Mouse (Mus musculus) CD4-positive, CD25-positive, alpha-beta regulatory T cell, adult 2 months (primary cell): ENCODE results near the gene Ccdc180.

Source experiments
- DNase-seq: peaks from one replicate; pipeline ENCODE4 v3.0.0-alpha.2; 2012; ENCODE audit warnings: low read depth, low spot score

The Ccdc180 gene

GRCm38 (mm10) chr4:45911256-45911655 lies 21.2 kb downstream of the Ccdc180 start:
- no peak for DNase-seq

GRCm38 (mm10) chr4:45911876-45912275 lies 21.8 kb downstream of the Ccdc180 start:
- no peak for DNase-seq

GRCm38 (mm10) chr4:45917091-45917490 lies 27.0 kb downstream of the Ccdc180 start:
- no peak for DNase-seq

- no peak for DNase-seq
Measured at GRCm38 (mm10) chr4:45921663-45922435, 31.7 kb downstream of the Ccdc180 start.

GRCm38 (mm10) chr4:45924011-45924410 lies 33.9 kb downstream of the Ccdc180 start:
- no peak for DNase-seq

GRCm38 (mm10) chr4:45928561-45928960 lies 38.5 kb downstream of the Ccdc180 start:
- no peak for DNase-seq

GRCm38 (mm10) chr4:45941628-45942044 lies 51.5 kb downstream of the Ccdc180 start:
- peak; percentile 49 for DNase-seq

GRCm38 (mm10) chr4:45947729-45948128 lies 57.6 kb downstream of the Ccdc180 start:
- no peak for DNase-seq

GRCm38 (mm10) chr4:45949109-45949848 lies 59.2 kb downstream of the Ccdc180 start:
- peak; percentile 22 for DNase-seq

GRCm38 (mm10) chr4:45951830-45952229 lies 61.7 kb downstream of the Ccdc180 start:
- no peak for DNase-seq

GRCm38 (mm10) chr4:45953025-45953919 lies 63.2 kb downstream of the Ccdc180 start:
- DNase-seq, result no peak

- DNase-seq, result no peak
Measured at GRCm38 (mm10) chr4:45955235-45955634, 65.1 kb downstream of the Ccdc180 start.

GRCm38 (mm10) chr4:45956131-45956530 lies 66.0 kb downstream of the Ccdc180 start:
- no peak for DNase-seq

GRCm38 (mm10) chr4:45956706-45957105 lies 66.6 kb downstream of the Ccdc180 start:
- no peak for DNase-seq

- no peak for DNase-seq
Measured at GRCm38 (mm10) chr4:45964771-45965439, 74.8 kb downstream of the Ccdc180 start, which contains the start of gene Tdrd7. Gene Tdrd7 (plus strand): TSS chr4:45965334.

GRCm38 (mm10) chr4:45965737-45966447 lies 75.8 kb downstream of the Ccdc180 start:
- no peak for DNase-seq

GRCm38 (mm10) chr4:45966716-45967115 lies 76.6 kb downstream of the Ccdc180 start:
- DNase-seq, result no peak

GRCm38 (mm10) chr4:45967479-45968341 lies 77.6 kb downstream of the Ccdc180 start:
- no peak for DNase-seq

- no peak for DNase-seq
Measured at GRCm38 (mm10) chr4:45969051-45969450, 78.9 kb downstream of the Ccdc180 start.
